Mouse (Mus musculus) erythroblast, embryonic 14.5 days (primary cell): ENCODE measurements around the gene Immp2l. TPM values are rescaled to one million over a fixed set of nuclear protein-coding genes. Genes with fewer than 3 reads are reported as not detected.

ENCODE experiments used
- H3K27me3 ChIP-seq: 2 replicates; pipeline ENCODE4 v1.6.1; 2012; ENCODE audit warnings: inconsistent platforms; ENCODE audit not compliant: control insufficient read depth
- H3K36me3 ChIP-seq: 2 replicates; pipeline ENCODE4 v1.6.1; 2012; ENCODE audit warnings: mild to moderate bottlenecking, inconsistent platforms; ENCODE audit not compliant: control insufficient read depth
- H3K4me1 ChIP-seq: 2 replicates; pipeline ENCODE4 v1.6.1; 2012; ENCODE audit warnings: inconsistent platforms; ENCODE audit not compliant: control insufficient read depth
- H3K4me3 ChIP-seq: replicated peaks from 2 replicates; pipeline ENCODE3; 2012; ENCODE audit warnings: moderate library complexity, mild to moderate bottlenecking, inconsistent platforms
- H3K9me3 ChIP-seq: 2 replicates; pipeline ENCODE4 v1.6.1; 2012; ENCODE audit warnings: low read length, inconsistent platforms, mixed read lengths; ENCODE audit not compliant: control insufficient read depth
- GATA1 ChIP-seq: IDR thresholded peaks from 2 replicates; pipeline ENCODE4 v1.6.1; 2012; ENCODE audit warnings: low read length, inconsistent platforms, mixed read lengths
- TAL1 ChIP-seq: IDR thresholded peaks from 3 replicates; pipeline ENCODE4 v1.6.1; 2012; ENCODE audit warnings: low read length, inconsistent platforms, mixed read lengths
- polyA plus RNA-seq: library from polyadenylated mRNA; stranded (reverse); fragments of >175 nt; gene quantifications from 2 replicates; pipeline ENCODE4 v1.2.3, GENCODE M21; 2012

Gene Immp2l
- polyA plus RNA-seq, 1 experiment, result 0.11 TPM

GRCm38 (mm10) chr12:41944079-41944672, 920.3 kb downstream of the Immp2l start:
- no peaks in the 10 kb centered on the region for H3K36me3 ChIP-seq
- H3K27me3 ChIP-seq, result no peaks in the 10 kb centered on the region
- H3K4me3 ChIP-seq, result no peak overlapping the region
- H3K4me1 ChIP-seq, result no peaks in the 10 kb centered on the region
- TF ChIP-seq TAL1 (no peak), GATA1 (no peak)
- no peaks in the 10 kb centered on the region for H3K9me3 ChIP-seq

GRCm38 (mm10) chr12:41946536-41946935, 922.6 kb downstream of the Immp2l start:
- Histone ChIP-seq H3K27me3 (no peaks in the 10 kb centered on the region), H3K36me3 (no peaks in the 10 kb centered on the region), H3K9me3 (no peaks in the 10 kb centered on the region), H3K4me3 (no peak overlapping the region), H3K4me1 (no peaks in the 10 kb centered on the region)
- TF ChIP-seq GATA1 (no peak), TAL1 (no peak)

- no peaks in the 10 kb centered on the region for H3K27me3 ChIP-seq
- H3K9me3 ChIP-seq, result no peaks in the 10 kb centered on the region
- H3K4me3 ChIP-seq, result no peak overlapping the region
- no peaks in the 10 kb centered on the region for H3K4me1 ChIP-seq
- no peaks in the 10 kb centered on the region for H3K36me3 ChIP-seq
- TF ChIP-seq GATA1, result no peak
These were observed 925.5 kb downstream of the Immp2l start for GRCm38 (mm10) chr12:41949409-41949808.

- H3K36me3 ChIP-seq, result no peaks in the 10 kb centered on the region
- H3K27me3 ChIP-seq, result no peaks in the 10 kb centered on the region
- H3K4me1 ChIP-seq, result no peaks in the 10 kb centered on the region
- TF ChIP-seq TAL1 (no peak), GATA1 (no peak)
- no peak overlapping the region for H3K4me3 ChIP-seq
- no peaks in the 10 kb centered on the region for H3K9me3 ChIP-seq
These were observed 926.0 kb downstream of the Immp2l start for GRCm38 (mm10) chr12:41949841-41950241.

- Histone ChIP-seq H3K27me3 (no peaks in the 10 kb centered on the region), H3K9me3 (no peaks in the 10 kb centered on the region), H3K36me3 (no peaks in the 10 kb centered on the region), H3K4me3 (no peak overlapping the region), H3K4me1 (no peaks in the 10 kb centered on the region)
- no peak for TF ChIP-seq TAL1
- TF ChIP-seq GATA1, result no peak
These were observed 926.8 kb downstream of the Immp2l start for GRCm38 (mm10) chr12:41950726-41951125.

GRCm38 (mm10) chr12:41961038-41961437, 937.1 kb downstream of the Immp2l start:
- Histone ChIP-seq H3K27me3 (no peaks in the 10 kb centered on the region), H3K9me3 (no peaks in the 10 kb centered on the region), H3K4me3 (no peak overlapping the region), H3K36me3 (no peaks in the 10 kb centered on the region), H3K4me1 (no peaks in the 10 kb centered on the region)
- TF ChIP-seq GATA1, result no peak
- TF ChIP-seq TAL1, result no peak

GRCm38 (mm10) chr12:41991408-41991807, 967.5 kb downstream of the Immp2l start:
- no peaks in the 10 kb centered on the region for H3K36me3 ChIP-seq

More at GRCm38 (mm10) chr12:41991408-41991807, 967.5 kb downstream of the Immp2l start:
- TF ChIP-seq GATA1 (no peak), TAL1 (no peak)
- H3K4me3 ChIP-seq, result no peak overlapping the region
- no peaks in the 10 kb centered on the region for H3K4me1 ChIP-seq
- H3K27me3 ChIP-seq, result no peaks in the 10 kb centered on the region
- H3K9me3 ChIP-seq, result no peaks in the 10 kb centered on the region
